Mouse (Mus musculus) testis, adult 2 months (tissue): ENCODE results near the gene Prkaa1. TPM values are rescaled to one million over a fixed set of nuclear protein-coding genes. Genes with fewer than 3 reads are reported as not detected.
"Not testable (repeated sequence)": the region's sequence is repeated elsewhere in the genome, so short reads cannot be mapped to it uniquely, and the experiment has no call there.

ENCODE experiments used
- H3K27ac ChIP-seq: fragments of 200-500 bp; 2 replicates; pipeline ENCODE4 v1.5.1; 2012; ENCODE audit warnings: low read depth, low read length; ENCODE audit not compliant: control insufficient read depth, insufficient read depth
- H3K27me3 ChIP-seq: fragments of 200-500 bp; 2 replicates; pipeline ENCODE4 v1.6.1; 2012; ENCODE audit warnings: mild to moderate bottlenecking, low read length, moderate library complexity; ENCODE audit not compliant: control insufficient read depth, insufficient read depth
- H3K36me3 ChIP-seq: fragments of 200-500 bp; 2 replicates; pipeline ENCODE4 v1.6.1; 2012; ENCODE audit warnings: mild to moderate bottlenecking, low read length; ENCODE audit not compliant: control insufficient read depth, insufficient read depth
- H3K4me1 ChIP-seq: fragments of 200-500 bp; 2 replicates; pipeline ENCODE4 v1.6.1; 2012; ENCODE audit warnings: low read length; ENCODE audit not compliant: control insufficient read depth, insufficient read depth
- H3K4me3 ChIP-seq: fragments of 200-500 bp; 2 replicates; pipeline ENCODE4 v1.5.1; 2012; ENCODE audit warnings: low read depth, mild to moderate bottlenecking, low read length, moderate library complexity, mixed read lengths; ENCODE audit not compliant: control insufficient read depth
- CTCF ChIP-seq: fragments of 200-500 bp; IDR thresholded peaks from 2 replicates; pipeline ENCODE4 v1.5.1; 2012; ENCODE audit warnings: low read depth, mild to moderate bottlenecking, inconsistent platforms, low read length, moderate library complexity; ENCODE audit not compliant: control insufficient read depth, insufficient read depth, insufficient replicate concordance
- POLR2A ChIP-seq: fragments of 200-500 bp; IDR thresholded peaks from 2 replicates; pipeline ENCODE4 v1.6.1; 2012; ENCODE audit warnings: low read depth, mild to moderate bottlenecking, inconsistent platforms, low read length, moderate library complexity; ENCODE audit not compliant: control insufficient read depth
- polyA plus RNA-seq: library from polyadenylated mRNA; depleted of rRNA; stranded (reverse); fragments of >200 nt; gene quantifications from 2 replicates; pipeline ENCODE4 v1.2.3, GENCODE M21; 2012; rRNA removed

The Prkaa1 gene
- polyA plus RNA-seq, 1 experiment, result 6.3 TPM

GRCm38 (mm10) chr15:5194931-5195330 is 51.3 kb downstream of the Prkaa1 start:
- TF ChIP-seq POLR2A (no peak), CTCF (no peak)
- no peak overlapping the region for H3K27ac ChIP-seq
- no peak overlapping the region for H3K4me3 ChIP-seq
- H3K36me3 ChIP-seq, result no peaks in the 10 kb centered on the region; the same call in 1 of the 2 replicates
- H3K27me3 ChIP-seq, result no peaks in the 10 kb centered on the region
- no peaks in the 10 kb centered on the region for H3K4me1 ChIP-seq

GRCm38 (mm10) chr15:5195987-5196514 is 52.4 kb downstream of the Prkaa1 start:
- TF ChIP-seq POLR2A, result no peak
- no peak for TF ChIP-seq CTCF
- Histone ChIP-seq H3K36me3 (no peaks in the 10 kb centered on the region; the same call in 1 of the 2 replicates), H3K27ac (no peak overlapping the region), H3K27me3 (no peaks in the 10 kb centered on the region), H3K4me1 (no peaks in the 10 kb centered on the region), H3K4me3 (no peak overlapping the region)

GRCm38 (mm10) chr15:5196691-5197090 is 53.0 kb downstream of the Prkaa1 start:
- Histone ChIP-seq H3K4me3 (no peak overlapping the region), H3K36me3 (no peaks in the 10 kb centered on the region; the same call in 1 of the 2 replicates), H3K27me3 (no peaks in the 10 kb centered on the region), H3K27ac (no peak overlapping the region), H3K4me1 (no peaks in the 10 kb centered on the region)
- TF ChIP-seq CTCF (no peak), POLR2A (no peak)

GRCm38 (mm10) chr15:5205222-5205621 is 61.6 kb downstream of the Prkaa1 start:
- no peaks in the 10 kb centered on the region; the same call in 1 of the 2 replicates for H3K36me3 ChIP-seq

GRCm38 (mm10) chr15:5209116-5209515 is 65.5 kb downstream of the Prkaa1 start:
- no peaks in the 10 kb centered on the region for H3K4me1 ChIP-seq
- no peak overlapping the region for H3K27ac ChIP-seq
- H3K36me3 ChIP-seq, result peaks cover 1% of the 10 kb centered on the region; the same call in 1 of the 2 replicates
- H3K27me3 ChIP-seq, result no peaks in the 10 kb centered on the region
- TF ChIP-seq POLR2A (no peak), CTCF (no peak)
- H3K4me3 ChIP-seq, result no peak overlapping the region

More at GRCm38 (mm10) chr15:5205222-5205621, 61.6 kb downstream of the Prkaa1 start:
- H3K4me1 ChIP-seq, result no peaks in the 10 kb centered on the region
- no peak overlapping the region for H3K4me3 ChIP-seq
- TF ChIP-seq CTCF (no peak), POLR2A (no peak)
- no peaks in the 10 kb centered on the region for H3K27me3 ChIP-seq
- H3K27ac ChIP-seq, result no peak overlapping the region

GRCm38 (mm10) chr15:5220491-5220890 is 76.8 kb downstream of the Prkaa1 start:
- H3K4me1 ChIP-seq, result no peaks in the 10 kb centered on the region
- no peak overlapping the region for H3K27ac ChIP-seq
- H3K36me3 ChIP-seq, result no peaks in the 10 kb centered on the region; the same call in 1 of the 2 replicates
- H3K4me3 ChIP-seq, result no peak overlapping the region
- TF ChIP-seq POLR2A (no peak), CTCF (no peak)
- H3K27me3 ChIP-seq, result no peaks in the 10 kb centered on the region

GRCm38 (mm10) chr15:5230746-5231145 is 87.1 kb downstream of the Prkaa1 start:
- not testable (repeated sequence) for H3K4me3 ChIP-seq, H3K4me1 ChIP-seq, H3K36me3 ChIP-seq

More at GRCm38 (mm10) chr15:5230746-5231145, 87.1 kb downstream of the Prkaa1 start:
- H3K27ac ChIP-seq, H3K27me3 ChIP-seq: not testable (repeated sequence)

Other genes starting within 250 kb of the Prkaa1 start
- 292 and 312 TPM in 2 replicates for gene Mroh2b, start 245.1 kb upstream of the Prkaa1 start, polyA plus RNA-seq
- gene C7, start 80.1 kb upstream of the Prkaa1 start, polyA plus RNA-seq, result 13.4 and 18.0 TPM in 2 replicates
- gene Card6, start 35.3 kb upstream of the Prkaa1 start, polyA plus RNA-seq, result 4.2 and 4.8 TPM in 2 replicates
- gene Rpl37, start 27.2 kb upstream of the Prkaa1 start, polyA plus RNA-seq, result 559 and 603 TPM in 2 replicates
- 4.4 and 4.7 TPM in 2 replicates for gene Ttc33, start 41.7 kb downstream of the Prkaa1 start, polyA plus RNA-seq
- 0.17 and 0.47 TPM in 2 replicates for gene Ptger4, start 100.3 kb downstream of the Prkaa1 start, polyA plus RNA-seq